Mouse (Mus musculus) G1E (cell line): Measurements from ENCODE around the gene Syndig1l.

Source experiments
- CTCF ChIP-seq: IDR thresholded peaks from 2 replicates; pipeline ENCODE4 v1.5.1; 2012; ENCODE audit warnings: low read depth, low read length, inconsistent platforms, mixed read lengths
- GATA1 ChIP-seq: IDR thresholded peaks from 2 replicates; pipeline ENCODE4 v1.6.1; 2012; ENCODE audit warnings: borderline replicate concordance, low read length, inconsistent platforms, mixed read lengths

- TF ChIP-seq CTCF (no peak), GATA1 (no peak)
Measured at GRCm38 (mm10) chr12:84706886-84707285, 8.3 kb upstream of the Syndig1l start.
